Mouse (Mus musculus): ENCODE measurements at regions not wholly inside any gene's neighbourhood (a gene's known extent, or its start where the extent isn't known, plus 50 kb on each side); places are given as distances from the start of the nearest gene placed in this dataset.

DNA sequence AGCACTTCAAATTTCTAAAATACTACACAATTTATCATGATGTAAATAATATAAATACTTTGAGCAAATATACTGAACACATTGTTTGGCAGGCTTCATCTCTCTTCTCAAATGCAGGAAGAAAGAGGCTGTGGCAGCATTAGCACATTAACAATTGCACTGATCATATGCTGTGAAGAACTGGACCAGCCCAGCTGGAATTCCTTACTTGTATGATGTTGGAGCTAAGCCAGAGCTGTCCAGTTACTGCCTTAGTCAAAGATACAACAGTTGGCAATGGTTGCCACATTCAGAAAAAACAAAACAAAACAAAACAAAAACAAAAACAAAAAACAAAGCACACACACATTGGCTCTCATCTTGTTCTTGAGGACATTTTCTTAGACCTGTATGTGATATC, 369.0 kb downstream of the Bmper start:
- no peaks in the 10 kb centered on the region for H3K36me3 ChIP-seq
- no peak overlapping the region for H3K9ac ChIP-seq
- H3K9me3 ChIP-seq = no peaks in the 10 kb centered on the region
- H3K4me3 ChIP-seq = no peak overlapping the region
- no peak overlapping the region for H3K27ac ChIP-seq
- H3K4me1 ChIP-seq = no peaks in the 10 kb centered on the region
- no peak for ATAC-seq (ENCODE audit: low FRiP score, low read depth)
- no peaks in the 10 kb centered on the region for H3K27me3 ChIP-seq
- no peak overlapping the region for H3K4me2 ChIP-seq (replicated peaks)

GRCm38 (mm10) chr9:23600623-23601022, 377.7 kb downstream of the Bmper start:
- 92% methylated on average over 2 of the region's 2 CpGs for WGBS
- no peak overlapping the region for H3K27ac ChIP-seq

More at GRCm38 (mm10) chr9:23600623-23601022, 377.7 kb downstream of the Bmper start:
- no peaks in the 10 kb centered on the region for H3K9me3 ChIP-seq
- H3K27me3 ChIP-seq = no peaks in the 10 kb centered on the region
- no peaks in the 10 kb centered on the region for H3K36me3 ChIP-seq
- no peaks in the 10 kb centered on the region for H3K4me1 ChIP-seq
- H3K4me3 ChIP-seq = no peak overlapping the region
- H3K9ac ChIP-seq = no peak overlapping the region
- no peak overlapping the region for H3K4me2 ChIP-seq (replicated peaks)
- no peak for ATAC-seq (ENCODE audit: low FRiP score, low read depth)
